ENCODE assay signal across 9 mouse cellular contexts in the genomic region with DNA sequence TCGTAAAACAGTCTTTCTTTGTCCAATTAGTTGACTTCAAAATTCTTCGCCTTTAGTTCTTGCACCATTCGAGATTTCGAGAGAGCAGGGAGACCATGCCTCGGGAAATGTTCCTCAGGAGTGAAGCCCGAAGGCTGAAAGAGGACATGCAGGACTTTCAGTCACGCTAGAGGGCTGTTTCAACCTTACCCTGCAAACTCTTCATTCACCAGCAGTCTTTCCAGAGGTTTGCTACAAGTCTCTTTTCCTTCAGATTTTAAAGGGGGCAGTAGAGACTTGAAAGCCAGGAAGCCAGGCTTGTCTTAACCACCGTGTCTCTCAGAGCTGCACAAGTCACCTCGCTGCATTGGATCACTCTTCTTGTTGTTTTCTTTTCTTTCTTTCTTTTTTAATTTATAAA. TPM values are rescaled to one million over a fixed set of nuclear protein-coding genes. Genes with fewer than 3 reads are reported as not detected.
DNase-seq lines count a peak whose midpoint lies in the region; ATAC-seq and TF ChIP-seq lines count a peak whose summit lies in the region.
"Had no signal": no experiment of that assay in that cellular context is flagged by ENCODE, and none has a peak within 500 bp of the region (broad histone marks: within the 10 kb centered on the region; RNA-seq: fewer than 3 reads in every experiment).

No protein-coding gene starts in this region.

- TF ChIP-seq POLR2A in limb, embryonic 14.5 days (IDR thresholded peaks at IDR 0.05; ENCODE audit: borderline replicate concordance, extremely low read depth, insufficient read depth, insufficient read length), result no peak

- H3K4me2 ChIP-seq in lung, embryonic 16.5 days (ENCODE audit: low read depth, low read length), result peak overlapping the region; percentile 84
- peak overlapping the region; percentile 89 for H3K4me2 ChIP-seq in limb, embryonic 14.5 days (replicated peaks; ENCODE audit: low read depth, low read length, severe bottlenecking)
- H3K4me2 ChIP-seq in stomach, embryonic 15.5 days, result peak overlapping the region; percentile 86

- peak; percentile 70 for ATAC-seq in lung, embryonic 16.5 days (ENCODE audit: low read depth)
- ATAC-seq in limb, embryonic 14.5 days (ENCODE audit: low FRiP score, low read depth), result peak; percentile 69; the same call in 1 of the 2 replicates
- ATAC-seq in stomach, embryonic 15.5 days (ENCODE audit: insufficient read depth, low FRiP score, low read depth), result no peak

- H3K4me3 ChIP-seq in lung, embryonic 16.5 days (ENCODE audit: low read length), result peak overlapping the region; percentile 47
- H3K4me3 ChIP-seq in forebrain, embryonic 10.5 days, result peak overlapping the region; percentile 60
- H3K4me3 ChIP-seq in limb, embryonic 14.5 days (replicated peaks; ENCODE audit: low read length), result peak overlapping the region; percentile 46
- H3K4me3 ChIP-seq in stomach, embryonic 15.5 days (replicated peaks), result peak overlapping the region; percentile 44

- WGBS in lung, embryonic 16.5 days, result 4% methylated on average over 9 of the region's 9 CpGs
- WGBS in forebrain, embryonic 10.5 days, result 3% methylated on average over 9 of the region's 9 CpGs
- 3% methylated on average over 9 of the region's 9 CpGs for WGBS in limb, embryonic 14.5 days
- 2% methylated on average over 9 of the region's 9 CpGs for WGBS in stomach, embryonic 15.5 days

- H3K9ac ChIP-seq in lung, embryonic 16.5 days (ENCODE audit: low read length), result peak overlapping the region; percentile 51; the same call in 1 of the 2 replicates
- peak overlapping the region; percentile 49 for H3K9ac ChIP-seq in limb, embryonic 14.5 days (ENCODE audit: low read depth, low read length, severe bottlenecking)
- 0 out of 2 replicates have a peak overlapping the region, but pooled peaks have one; percentile 19 for H3K9ac ChIP-seq in stomach, embryonic 15.5 days

- DNase-seq in lung, postnatal 25 days (ENCODE audit: low spot score), result no peak
- DNase-seq in forebrain, embryonic 10.5 days (ENCODE audit: extremely low spot score, low spot score), result peak; percentile 29
- peak; percentile 45 for DNase-seq in limb, embryonic 14.5 days (ENCODE audit: low spot score)
- DNase-seq in gastrocnemius, postnatal 4 days (ENCODE audit: low spot score in 2 of 2), result no peak
- no peak for DNase-seq in thymus, postnatal 4 days
- DNase-seq in urinary bladder, adult 18-20 months (ENCODE audit: low spot score in 2 of 2), result no peak

- no peak overlapping the region for H3K27ac ChIP-seq in lung, embryonic 16.5 days (ENCODE audit: low read length)
- H3K27ac ChIP-seq in forebrain, embryonic 10.5 days, result 0 out of 2 replicates have a peak overlapping the region, but pooled peaks have one; percentile 51
- no peak overlapping the region; the same call in 1 of the 2 replicates for H3K27ac ChIP-seq in limb, embryonic 14.5 days (replicated peaks; ENCODE audit: low read depth, low read length)
- H3K27ac ChIP-seq in stomach, embryonic 15.5 days, result no peak overlapping the region

- H3K36me3 ChIP-seq in lung, embryonic 16.5 days (ENCODE audit: control insufficient read depth, insufficient read depth, low read length), result no peaks in the 10 kb centered on the region
- H3K36me3 ChIP-seq in forebrain, embryonic 10.5 days (replicated peaks), result no peaks in the 10 kb centered on the region
- H3K36me3 ChIP-seq in limb, embryonic 14.5 days (ENCODE audit: control insufficient read depth, insufficient read depth, low read length), result no peaks in the 10 kb centered on the region
- H3K36me3 ChIP-seq in stomach, embryonic 15.5 days, result no peaks in the 10 kb centered on the region

- peaks cover 6% of the 10 kb centered on the region; the same call in 1 of the 2 replicates for H3K4me1 ChIP-seq in lung, embryonic 16.5 days (replicated peaks; ENCODE audit: control insufficient read depth, insufficient read depth, low read length)
- peaks cover 23% of the 10 kb centered on the region for H3K4me1 ChIP-seq in forebrain, embryonic 10.5 days
- H3K4me1 ChIP-seq in limb, embryonic 14.5 days (ENCODE audit: control insufficient read depth, insufficient read depth, low read length), result no peaks in the 10 kb centered on the region; the same call in 1 of the 2 replicates
- H3K4me1 ChIP-seq in stomach, embryonic 15.5 days, result no peaks in the 10 kb centered on the region

- H3K9me3 ChIP-seq in lung, embryonic 16.5 days (ENCODE audit: control insufficient read depth, low read length), result no peaks in the 10 kb centered on the region
- no peaks in the 10 kb centered on the region for H3K9me3 ChIP-seq in forebrain, embryonic 10.5 days
- H3K9me3 ChIP-seq in limb, embryonic 14.5 days (ENCODE audit: control insufficient read depth, low read length), result no peaks in the 10 kb centered on the region
- H3K9me3 ChIP-seq in stomach, embryonic 15.5 days, result no peaks in the 10 kb centered on the region

- H3K27me3 ChIP-seq in lung, embryonic 16.5 days (ENCODE audit: control insufficient read depth, insufficient read depth, low read depth, low read length), result 0 out of 2 replicates have a peak, but pooled peaks cover 3% of the 10 kb centered on the region
- H3K27me3 ChIP-seq in forebrain, embryonic 10.5 days (ENCODE audit: poor library complexity, severe bottlenecking), result peaks cover 46% of the 10 kb centered on the region
- H3K27me3 ChIP-seq in limb, embryonic 14.5 days (ENCODE audit: control insufficient read depth, insufficient read depth, low read length), result 0 out of 2 replicates have a peak, but pooled peaks cover 5% of the 10 kb centered on the region
- no peaks in the 10 kb centered on the region for H3K27me3 ChIP-seq in stomach, embryonic 15.5 days (replicated peaks)

RNA-seq across cellular contexts. Expression of a gene that starts 0.9 kb away (rescaled TPM):
- 0.88 and 1.2 TPM in 2 replicates for polyA plus RNA-seq in lung, embryonic 16.5 days (2015; fragmentation: Nextera tagmentation; extraction: Ambion mirVana)
- polyA plus RNA-seq in forebrain, embryonic 10.5 days (2016; fragmentation: Nextera tagmentation; extraction: Ambion mirVana), result not detected in 2 replicates
- 1.7 TPM in 2 replicates for polyA plus RNA-seq in limb, embryonic 14.5 days (2012; rRNA removed)
- polyA plus RNA-seq in limb, embryonic 14.5 days (2014; fragmentation: Nextera tagmentation; extraction: Ambion mirVana), result 2.2 and 2.3 TPM in 2 replicates
- polyA plus RNA-seq in stomach, embryonic 15.5 days (2015; fragmentation: Nextera tagmentation; extraction: Ambion mirVana), result 0.48 and 0.63 TPM in 2 replicates
- total RNA-seq in gastrocnemius, postnatal 4 days (2021), result under 1 TPM; 0.39 to 0.76 TPM
- total RNA-seq: hematopoietic stem cell, adult 5-6 weeks had no signal

Comparison
In these comparisons a context has a peak if more than half of its experiments do, and no peak if none do; other contexts are left out.
1. DNase-seq: peak in forebrain, embryonic 10.5 days (single experiment) and limb, embryonic 14.5 days (single experiment); none in lung, postnatal 25 days (single experiment), gastrocnemius, postnatal 4 days (0 of 2), thymus, postnatal 4 days (single experiment) and urinary bladder, adult 18-20 months (0 of 2).
2. Peak in every context shown above with its lines, with median percentiles within 50 percentile points of each other: H3K4me2 ChIP-seq, H3K4me3 ChIP-seq and H3K9ac ChIP-seq.